Mouse (Mus musculus): ENCODE results near the gene Papolg. TPM values are rescaled to one million over a fixed set of nuclear protein-coding genes. Genes with fewer than 3 reads are reported as not detected.

Gene Papolg
- polyA plus RNA-seq (2015; fragmentation: Illumina TruSeq; extraction: RNeasy Lipid Tissue Mini Kit (QIAGEN cat#74804); ENCODE audit: insufficient read depth, low read depth, low replicate concordance) = 1.2 TPM

GRCm38 (mm10) chr11:23895060-23895426, at the start of gene Papolg:
Gene Papolg, minus strand, starts transcription at chr11:23895253.

Other genes starting within 250 kb of the Papolg start
- 2.2 TPM for gene Pus10, start 229.6 kb downstream of the Papolg start, polyA plus RNA-seq (2015; fragmentation: Illumina TruSeq; extraction: RNeasy Lipid Tissue Mini Kit (QIAGEN cat#74804); ENCODE audit: insufficient read depth, low read depth, low replicate concordance)
- gene Pex13, start 229.3 kb downstream of the Papolg start, polyA plus RNA-seq (2015; fragmentation: Illumina TruSeq; extraction: RNeasy Lipid Tissue Mini Kit (QIAGEN cat#74804); ENCODE audit: insufficient read depth, low read depth, low replicate concordance) = 3.9 TPM
- 0.68 TPM for gene Rel, start 124.3 kb downstream of the Papolg start, polyA plus RNA-seq (2015; fragmentation: Illumina TruSeq; extraction: RNeasy Lipid Tissue Mini Kit (QIAGEN cat#74804); ENCODE audit: insufficient read depth, low read depth, low replicate concordance)
- not detected for gene A830031A19Rik, start 179.8 kb upstream of the Papolg start, polyA plus RNA-seq (2015; fragmentation: Illumina TruSeq; extraction: RNeasy Lipid Tissue Mini Kit (QIAGEN cat#74804); ENCODE audit: insufficient read depth, low read depth, low replicate concordance)
- gene Bcl11a, start 182.8 kb upstream of the Papolg start, polyA plus RNA-seq (2015; fragmentation: Illumina TruSeq; extraction: RNeasy Lipid Tissue Mini Kit (QIAGEN cat#74804); ENCODE audit: insufficient read depth, low read depth, low replicate concordance) = 1.2 TPM